Mouse (Mus musculus) CH12.LX (cell line): ENCODE measurements around the gene Aven. TPM values are rescaled to one million over a fixed set of nuclear protein-coding genes. Genes with fewer than 3 reads are reported as not detected.

Experiments used
- DNase-seq: peaks from one replicate; pipeline ENCODE4 v3.0.0-alpha.2; 2013; ENCODE audit errors: extremely low read depth
- H3K27ac ChIP-seq: 2 replicates; pipeline ENCODE4 v1.5.1; 2012; ENCODE audit warnings: low read depth, mild to moderate bottlenecking, control low read depth, moderate library complexity; ENCODE audit not compliant: insufficient read depth
- H3K27me3 ChIP-seq: replicated peaks from 2 replicates; pipeline ENCODE3; 2012; ENCODE audit warnings: inconsistent platforms
- H3K36me3 ChIP-seq, 2 experiments: replicated peaks in 1 of 2; 2 replicates each; pipeline versions ENCODE3 to v1.6.1; 2012; ENCODE audit warnings: inconsistent platforms in 1 of 2, low read length in 1 of 2, mild to moderate bottlenecking in 1 of 2, mixed read lengths in 1 of 2, moderate library complexity in 1 of 2; ENCODE audit not compliant: control insufficient read depth in 1 of 2, insufficient read depth in 1 of 2
- H3K4me1 ChIP-seq, 2 experiments: 2 replicates each; pipeline ENCODE4 v1.6.1; 2012; ENCODE audit warnings: inconsistent platforms in 1 of 2, moderate library complexity in 1 of 2; ENCODE audit not compliant: insufficient read depth in 2 of 2, control insufficient read depth in 1 of 2
- H3K4me2 ChIP-seq: 2 replicates; pipeline ENCODE4 v1.6.1; 2012; ENCODE audit warnings: low read depth, mild to moderate bottlenecking, control low read depth; ENCODE audit not compliant: poor library complexity, insufficient read depth, severe bottlenecking
- H3K4me3 ChIP-seq, 3 experiments: fragments of 150-350 bp in 1 of 3; sonication (generic) in 1 of 3; replicated peaks in 1 of 3; 2 replicates each; pipeline versions ENCODE3 to v1.5.1; 2011 to 2012; ENCODE audit warnings: low read depth in 2 of 3, low read length in 2 of 3, mild to moderate bottlenecking in 2 of 3, moderate library complexity in 2 of 3, control low read depth in 1 of 3, improper control_type of control experiment in 1 of 3, inconsistent platforms in 1 of 3, mixed read lengths in 1 of 3; ENCODE audit not compliant: poor library complexity in 1 of 3
- H3K79me2 ChIP-seq: replicated peaks from 2 replicates; pipeline ENCODE4 v1.6.1; 2012; ENCODE audit warnings: mild to moderate bottlenecking, moderate library complexity; ENCODE audit not compliant: control insufficient read depth, poor library complexity, insufficient read depth, severe bottlenecking; ENCODE audit errors: extremely low read depth
- H3K9ac ChIP-seq: 2 replicates; pipeline ENCODE4 v1.6.1; 2012; ENCODE audit warnings: low read depth, mild to moderate bottlenecking, control low read depth, moderate library complexity; ENCODE audit not compliant: insufficient read depth
- H3K9me3 ChIP-seq: replicated peaks from 2 replicates; pipeline ENCODE3; 2012; ENCODE audit warnings: low read length, inconsistent platforms, mixed read lengths
- BHLHE40 ChIP-seq: IDR thresholded peaks from 2 replicates; pipeline ENCODE4 v1.6.1; 2011; ENCODE audit warnings: mild to moderate bottlenecking, low read depth, low read length, improper control_type of control experiment
- CTCF ChIP-seq, 2 experiments: IDR thresholded peaks in 1 of 2; conservative IDR thresholded peaks in 1 of 2; 2 replicates each; pipeline ENCODE4 v1.5.1; 2011 to 2012; ENCODE audit warnings: low read depth in 2 of 2, low read length in 2 of 2, improper control_type of control experiment in 1 of 2, inconsistent platforms in 1 of 2, mild to moderate bottlenecking in 1 of 2, moderate library complexity in 1 of 2
- ELF1 ChIP-seq: IDR thresholded peaks from 2 replicates; pipeline ENCODE4 v1.6.1; 2014; ENCODE audit warnings: low read depth, mild to moderate bottlenecking, inconsistent platforms, low read length, improper control_type of control experiment
- GABPA ChIP-seq: IDR thresholded peaks from 2 replicates; pipeline ENCODE4 v1.6.1; 2012; ENCODE audit warnings: low read depth, low read length, improper control_type of control experiment, inconsistent platforms; ENCODE audit not compliant: insufficient replicate concordance
- HCFC1 ChIP-seq: IDR thresholded peaks from 2 replicates; pipeline ENCODE4 v1.6.1; 2012; ENCODE audit warnings: low read depth, mild to moderate bottlenecking, inconsistent platforms, low read length, improper control_type of control experiment
- IRF4 ChIP-seq: IDR thresholded peaks from 2 replicates; pipeline ENCODE4 v1.6.1; 2014; ENCODE audit warnings: low read depth, mild to moderate bottlenecking, inconsistent platforms, low read length, improper control_type of control experiment
- JUN ChIP-seq: IDR thresholded peaks from 2 replicates; pipeline ENCODE4 v1.6.1; 2011; ENCODE audit warnings: low read depth, mild to moderate bottlenecking, low read length, improper control_type of control experiment, moderate library complexity; ENCODE audit not compliant: insufficient read depth
- KAT2A ChIP-seq: IDR thresholded peaks from 2 replicates; pipeline ENCODE4 v1.6.1; 2012; ENCODE audit warnings: low read length, improper control_type of control experiment, inconsistent platforms; ENCODE audit not compliant: insufficient replicate concordance
- MAZ ChIP-seq: IDR thresholded peaks from 2 replicates; pipeline ENCODE4 v1.6.1; 2012; ENCODE audit warnings: low read depth, mild to moderate bottlenecking, inconsistent platforms, low read length, improper control_type of control experiment, moderate library complexity
- NRF1 ChIP-seq: IDR thresholded peaks from 2 replicates; pipeline ENCODE4 v1.6.1; 2014; ENCODE audit warnings: low read depth, mild to moderate bottlenecking, inconsistent platforms, low read length, improper control_type of control experiment, moderate library complexity
- PAX5 ChIP-seq: IDR thresholded peaks from 2 replicates; pipeline ENCODE4 v1.6.1; 2012; ENCODE audit warnings: low read length, inconsistent platforms, mixed read lengths
- ZKSCAN1 ChIP-seq: IDR thresholded peaks from 2 replicates; pipeline ENCODE4 v1.6.1; 2012; ENCODE audit warnings: low read depth, inconsistent platforms, low read length, improper control_type of control experiment, borderline replicate concordance
- ZNF384 ChIP-seq: IDR thresholded peaks from 2 replicates; pipeline ENCODE4 v1.6.1; 2012; ENCODE audit warnings: low read depth, low read length, improper control_type of control experiment, inconsistent platforms
- dilution Hi-C: fragments of 300-500 bp; cut with MboI; formaldehyde crosslinking; loops from 2 replicates; pipeline ENCODE4 v1.14.3; 2020; ENCODE audit warnings: low sequenced_read_pairs; ENCODE audit not compliant: extremely low pct_unique_long_range_greater_than_20kb, extremely low pct_ligation_motif_present
- in situ Hi-C: fragments of 300-500 bp; cut with MboI; formaldehyde crosslinking; loops from 3 replicates; pipeline ENCODE4 v1.14.3; 2019; ENCODE audit warnings: low sequenced_read_pairs, low pct_ligation_motif_present, low pct_unique_long_range_greater_than_20kb, mixed read lengths
- polyA plus RNA-seq: library from polyadenylated mRNA; unstranded; fragments of >175 nt; gene quantifications from 2 replicates; pipeline ENCODE4 v1.2.1, GENCODE M21; 2012; ENCODE audit warnings: low read depth; ENCODE audit not compliant: insufficient read length
- total RNA-seq, 2 experiments: library from RNA; depleted of rRNA; stranded (reverse); fragments of 300-350 nt in 1 of 2; fragments of >200 nt in 1 of 2; gene quantifications; 2 replicates each; pipeline ENCODE4 v1.2.3; 2012 to 2014

Aven gene
- total and polyA plus RNA-seq, 3 experiments: 21.2 to 44.3 (median 33.9) TPM

GRCm38 (mm10) chr2:112460557-112460956 lies 32.2 kb upstream of the Aven start:
- peaks cover 3% of the 10 kb centered on the region for H3K9me3 ChIP-seq
- H3K27me3 ChIP-seq: no peaks in the 10 kb centered on the region
- in situ Hi-C loops: no loop called here
- H3K9ac ChIP-seq: no peak overlapping the region
- peaks cover 32% of the 10 kb centered on the region for H3K79me2 ChIP-seq
- peaks cover 0 to 14% of the 10 kb centered on the region in 2 experiments; a peak in 2 of 4 replicates for H3K4me1 ChIP-seq
- no peak overlapping the region for H3K27ac ChIP-seq
- no peak overlapping the region for H3K4me2 ChIP-seq
- no peak overlapping the region for H3K4me3 ChIP-seq
- H3K36me3 ChIP-seq: peaks cover 26 to 51% of the 10 kb centered on the region in 2 experiments
- TF ChIP-seq IRF4 (no peak), JUN (no peak), CTCF (conservative IDR thresholded peaks at IDR 0.05 in 1 of 2, IDR thresholded peaks at IDR 0.05 in 1 of 2; ENCODE audit: low read depth in 2 of 2, low read length in 2 of 2) (peak in 1 of 2 experiments; percentile 30; a peak in 1 of 4 replicates), KAT2A (no peak)
- TF ChIP-seq, all 38 proteins: peak for 1
- DNase-seq: no peak
- dilution Hi-C loops: no loop called here

DNA sequence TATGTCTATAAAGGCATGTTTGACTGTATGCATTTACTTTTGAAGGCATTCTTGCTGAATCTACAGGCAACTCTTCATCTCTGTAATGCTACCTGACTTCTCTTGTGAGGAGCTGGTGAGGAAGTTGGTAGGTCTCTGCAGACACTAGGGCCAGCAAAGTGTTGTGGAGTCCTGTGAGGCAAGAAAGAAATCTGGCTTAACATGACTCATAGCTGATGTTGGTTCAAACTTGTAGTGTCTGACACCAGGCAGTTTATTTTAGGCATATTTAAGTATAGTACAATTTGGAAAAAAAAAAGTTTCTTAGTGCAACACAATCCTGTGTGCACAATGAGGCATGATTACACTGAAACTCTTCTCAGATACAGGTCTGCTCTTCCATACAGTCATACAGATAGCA lies 23.2 kb upstream of the Aven start:
- no peak for DNase-seq
- Histone ChIP-seq H3K4me3 (no peak overlapping the region), H3K9me3 (no peaks in the 10 kb centered on the region), H3K9ac (no peak overlapping the region), H3K27me3 (no peaks in the 10 kb centered on the region), H3K4me1 (no peaks in the 10 kb centered on the region), H3K27ac (no peak overlapping the region), H3K79me2 (no peaks in the 10 kb centered on the region), H3K4me2 (no peak overlapping the region), H3K36me3 (peaks cover 22 to 60% of the 10 kb centered on the region in 2 experiments)
- dilution Hi-C loops: no loop called here
- TF ChIP-seq GABPA: no peak
- in situ Hi-C loops: no loop called here

GRCm38 (mm10) chr2:112470961-112471381 lies 21.8 kb upstream of the Aven start:
- in situ Hi-C loops (loop anchor here (10.0 kb wide), 1 partner anchor 206 kb away; the partner anchor contains the start of genes Gm21985, Nop10 and Slc12a6), dilution Hi-C loops (no loop called here)
- Histone ChIP-seq H3K27me3 (no peaks in the 10 kb centered on the region), H3K4me3 (no peak overlapping the region), H3K4me2 (no peak overlapping the region), H3K36me3 (peaks cover 16 to 55% of the 10 kb centered on the region in 2 experiments), H3K9ac (no peak overlapping the region), H3K79me2 (no peaks in the 10 kb centered on the region)
- no peak for TF ChIP-seq KAT2A
- no peak for TF ChIP-seq ZNF384
- no peak for TF ChIP-seq ZKSCAN1
- TF ChIP-seq ELF1: no peak
- no peak for TF ChIP-seq HCFC1
- no peak for TF ChIP-seq BHLHE40
- TF ChIP-seq MAZ: no peak
- no peak for TF ChIP-seq PAX5
- TF ChIP-seq IRF4: no peak
- no peak for TF ChIP-seq NRF1
- no peak for TF ChIP-seq GABPA
- TF ChIP-seq, all 38 proteins: peak for 0
- Histone ChIP-seq H3K4me1 (no peaks in the 10 kb centered on the region), H3K9me3 (no peaks in the 10 kb centered on the region), H3K27ac (no peak overlapping the region)
- no peak for DNase-seq
